Mouse (Mus musculus): ENCODE data around the gene Susd6.

DNA sequence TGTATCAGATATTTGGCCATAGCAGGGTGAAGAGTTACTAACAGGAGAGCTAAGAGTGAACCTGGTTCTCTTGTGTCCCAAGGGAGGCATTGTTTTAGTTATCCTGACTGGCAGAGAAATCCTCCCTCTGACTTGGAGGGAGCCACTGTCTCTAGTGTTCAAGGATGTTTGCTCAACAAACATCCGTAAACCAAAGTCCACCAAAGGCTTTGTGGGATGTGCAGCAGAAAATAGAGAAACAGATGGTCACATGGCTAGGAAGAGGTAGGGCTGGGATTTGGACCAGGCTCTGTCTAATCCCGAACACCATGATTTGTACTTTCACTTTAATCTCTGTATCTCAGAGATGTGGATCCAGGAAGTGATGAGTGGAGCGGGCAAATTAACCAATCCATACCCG, 26.2 kb upstream of the Susd6 start:
- TF ChIP-seq CTCF (IDR thresholded peaks at IDR 0.05; ENCODE audit: borderline replicate concordance, insufficient read depth, low read depth, low read length) (no peak), POLR2A (IDR thresholded peaks at IDR 0.05; ENCODE audit: borderline replicate concordance, insufficient read depth, low read length) (no peak)

Data from cerebellum, adult 2 months (tissue).